Mouse (Mus musculus) embryonic fibroblast, embryonic 13.5 days (primary cell): ENCODE data around the gene Nsmce1. TPM values are rescaled to one million over a fixed set of nuclear protein-coding genes. Genes with fewer than 3 reads are reported as not detected.
A peak's percentile ranks its signal among the peaks of the same experiment; 100 is the strongest.

Source experiments
- H3K27ac ChIP-seq: 2 replicates; pipeline ENCODE4 v1.5.1; 2012; ENCODE audit warnings: low read length, control low read depth, inconsistent platforms; ENCODE audit not compliant: insufficient read depth
- H3K4me1 ChIP-seq: 2 replicates; pipeline ENCODE4 v1.6.1; 2011; ENCODE audit warnings: low read length; ENCODE audit not compliant: control insufficient read depth, insufficient read depth
- H3K4me3 ChIP-seq: 2 replicates; pipeline ENCODE4 v1.5.1; 2011; ENCODE audit warnings: mild to moderate bottlenecking, control low read depth, low read length; ENCODE audit not compliant: insufficient read depth
- CTCF ChIP-seq: IDR thresholded peaks from 2 replicates; pipeline ENCODE4 v1.5.1; 2011; ENCODE audit warnings: mild to moderate bottlenecking, control low read depth, low read length, moderate library complexity, borderline replicate concordance; ENCODE audit not compliant: insufficient read depth
- POLR2A ChIP-seq: IDR thresholded peaks from 2 replicates; pipeline ENCODE4 v1.6.1; 2011; ENCODE audit warnings: low read depth, mild to moderate bottlenecking, control low read depth, low read length, moderate library complexity
- polyA plus RNA-seq: library from polyadenylated mRNA; stranded (reverse); fragments of >200 nt; gene quantifications from 2 replicates; pipeline ENCODE4 v1.2.4, GENCODE M21; 2011; ENCODE audit warnings: low read depth; ENCODE audit not compliant: missing spikeins, insufficient read length

Gene Nsmce1
- polyA plus RNA-seq, 1 experiment = 55.1 TPM

DNA sequence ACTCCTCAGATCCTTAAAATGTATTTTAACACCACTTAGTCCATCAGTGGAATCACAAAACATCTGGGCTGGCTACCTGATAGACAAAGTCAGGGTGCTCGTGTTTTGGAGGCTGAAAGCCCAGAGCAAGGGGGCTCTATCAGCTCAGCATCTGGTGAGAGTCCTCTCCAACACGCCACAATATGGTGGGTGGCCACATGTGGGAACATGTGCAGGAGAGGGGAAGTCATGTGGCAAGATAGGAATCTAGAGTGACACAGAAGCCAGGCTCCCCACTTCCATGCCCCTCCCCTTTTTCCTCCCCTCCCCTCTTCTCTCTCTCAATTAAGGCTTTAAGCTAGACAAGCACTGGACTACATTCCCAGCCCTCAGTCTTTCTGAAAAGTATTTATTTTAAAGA, 20.5 kb upstream of the Nsmce1 start:
- no peak overlapping the region for H3K4me3 ChIP-seq
- TF ChIP-seq POLR2A = no peak
- peaks cover 3% of the 10 kb centered on the region for H3K4me1 ChIP-seq
- H3K27ac ChIP-seq = no peak overlapping the region

- Histone ChIP-seq H3K4me3 (no peak overlapping the region), H3K4me1 (peaks cover under 1% of the 10 kb centered on the region; the same call in 1 of the 2 replicates), H3K27ac (no peak overlapping the region)
- TF ChIP-seq CTCF (no peak), POLR2A (no peak)
Measured at GRCm38 (mm10) chr7:125511432-125511831, 20.0 kb upstream of the Nsmce1 start.

- TF ChIP-seq POLR2A (no peak), CTCF (no peak)
- Histone ChIP-seq H3K4me3 (no peak overlapping the region), H3K4me1 (no peaks in the 10 kb centered on the region; the same call in 1 of the 2 replicates), H3K27ac (no peak overlapping the region)
Measured at GRCm38 (mm10) chr7:125507279-125507678, 15.9 kb upstream of the Nsmce1 start.

- TF ChIP-seq POLR2A (no peak), CTCF (no peak)
- Histone ChIP-seq H3K27ac (no peak overlapping the region), H3K4me3 (no peak overlapping the region), H3K4me1 (no peaks in the 10 kb centered on the region; the same call in 1 of the 2 replicates)
Measured at GRCm38 (mm10) chr7:125505568-125505967, 14.2 kb upstream of the Nsmce1 start.

- TF ChIP-seq POLR2A (no peak), CTCF (no peak)
- Histone ChIP-seq H3K27ac (no peak overlapping the region), H3K4me1 (no peaks in the 10 kb centered on the region; the same call in 1 of the 2 replicates), H3K4me3 (no peak overlapping the region)
Measured at GRCm38 (mm10) chr7:125504618-125505017, 13.2 kb upstream of the Nsmce1 start.

DNA sequence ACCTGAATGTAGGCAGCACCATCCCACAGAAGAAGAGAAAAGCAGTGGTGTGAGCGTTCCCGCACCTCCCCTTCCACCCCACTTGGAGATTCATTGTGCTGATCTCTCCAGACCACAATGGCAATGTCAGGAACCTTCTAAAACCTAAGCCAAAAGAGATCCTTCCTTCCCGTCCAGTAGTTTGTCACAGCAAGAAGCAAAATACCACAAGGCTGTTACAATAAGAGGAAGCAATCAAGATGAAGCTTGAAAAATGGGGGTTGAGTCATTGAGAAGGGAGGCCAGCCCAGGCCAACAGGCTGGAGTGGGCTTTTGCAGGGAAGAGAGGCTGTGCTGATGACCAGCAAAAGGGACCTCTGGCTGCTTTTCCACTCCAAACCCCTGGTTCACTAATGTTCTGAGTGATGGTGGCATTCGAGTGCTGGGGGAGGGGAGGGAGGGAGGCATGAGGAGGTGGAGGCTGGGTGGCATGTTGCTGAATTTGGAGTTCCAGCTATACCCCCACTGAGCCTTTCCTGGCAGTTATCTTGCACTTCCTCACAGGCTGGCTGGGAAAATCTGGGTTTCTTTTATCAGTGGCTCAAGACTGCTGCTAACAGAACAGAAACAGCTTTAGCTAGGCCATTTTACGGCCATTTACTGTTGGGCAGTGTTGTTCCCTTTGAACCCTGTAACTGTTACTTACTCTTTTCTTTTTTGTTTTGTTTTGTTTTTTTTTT, 12.1 kb upstream of the Nsmce1 start:
- H3K4me1 ChIP-seq = peaks cover 8% of the 10 kb centered on the region; the same call in 1 of the 2 replicates
- no peak overlapping the region for H3K4me3 ChIP-seq
- TF ChIP-seq CTCF (no peak), POLR2A (no peak)
- peak overlapping the region; percentile 4; the same call in 1 of the 2 replicates for H3K27ac ChIP-seq

- no peak for TF ChIP-seq POLR2A
- no peak for TF ChIP-seq CTCF
- H3K4me3 ChIP-seq = no peak overlapping the region
- peaks cover 8% of the 10 kb centered on the region; the same call in 1 of the 2 replicates for H3K4me1 ChIP-seq
- H3K27ac ChIP-seq = 0 out of 2 replicates have a peak overlapping the region, but pooled peaks have one; percentile 1
Measured at GRCm38 (mm10) chr7:125500879-125501278, 9.5 kb upstream of the Nsmce1 start.

GRCm38 (mm10) chr7:125499927-125500868, 8.8 kb upstream of the Nsmce1 start:
- TF ChIP-seq POLR2A (no peak), CTCF (no peak)
- peak overlapping the region; percentile 39; the same call in 1 of the 2 replicates for H3K27ac ChIP-seq
- H3K4me1 ChIP-seq = peaks cover 8% of the 10 kb centered on the region; the same call in 1 of the 2 replicates
- H3K4me3 ChIP-seq = no peak overlapping the region

DNA sequence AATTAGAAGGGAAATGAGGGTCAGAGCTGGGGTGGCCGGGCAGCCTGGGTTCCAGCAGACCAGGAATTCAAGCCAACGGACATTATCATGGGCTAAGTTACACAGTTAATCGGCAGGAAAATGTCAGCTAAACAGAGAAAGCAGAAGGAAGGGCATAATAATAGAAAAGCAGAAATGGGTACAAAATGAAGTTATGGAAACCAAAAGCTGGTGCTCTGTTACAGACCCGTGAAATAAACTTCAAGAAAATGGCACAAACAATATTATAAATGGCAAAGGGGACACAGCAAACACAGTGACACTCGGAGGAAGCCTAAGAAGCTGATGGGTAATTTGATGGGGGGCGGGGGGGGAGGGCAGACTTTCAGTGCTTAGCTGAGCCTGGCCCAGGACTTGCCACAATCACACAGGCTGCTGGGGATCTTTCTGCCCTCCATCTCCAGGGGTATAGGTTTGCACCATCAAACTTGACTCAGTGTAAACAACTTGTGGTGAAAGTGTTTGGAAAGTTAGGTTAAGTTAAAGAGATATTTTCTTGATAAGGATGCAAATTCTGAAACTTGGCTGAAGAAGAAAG, 4.6 kb upstream of the Nsmce1 start:
- Histone ChIP-seq H3K27ac (no peak overlapping the region), H3K4me1 (peaks cover 13% of the 10 kb centered on the region), H3K4me3 (no peak overlapping the region)
- TF ChIP-seq POLR2A (no peak), CTCF (no peak)
